Mouse (Mus musculus): ENCODE data around the gene Plekha5. TPM values are rescaled to one million over a fixed set of nuclear protein-coding genes. Genes with fewer than 3 reads are reported as not detected.

Plekha5 gene
- polyA plus RNA-seq, 1 experiment from 2014 or later: 32.4 TPM

DNA sequence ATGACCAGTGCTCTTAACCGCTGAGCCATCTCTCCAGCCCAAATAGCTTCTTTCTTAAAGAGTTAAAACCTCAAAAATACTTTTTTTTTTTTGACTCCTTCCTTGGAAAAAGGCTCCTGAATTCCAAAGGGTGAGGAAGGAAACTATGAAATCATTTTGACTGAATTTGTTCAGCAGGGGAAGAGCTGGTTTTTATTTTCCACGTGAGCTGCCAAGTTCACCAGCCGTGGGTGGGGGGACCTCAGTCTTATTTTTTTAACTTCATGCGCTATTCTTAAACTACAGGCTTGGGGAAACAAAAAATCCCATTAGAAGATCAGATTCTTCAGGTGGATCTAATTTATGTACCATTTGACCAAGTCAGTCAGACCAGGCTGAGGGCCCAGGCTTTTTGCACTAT, 187.4 kb downstream of the Plekha5 start:
- ATAC-seq: no peak
- WGBS: 93% methylated on average over 4 of the region's 4 CpGs
- H3K4me3 ChIP-seq: no peak overlapping the region

DNA sequence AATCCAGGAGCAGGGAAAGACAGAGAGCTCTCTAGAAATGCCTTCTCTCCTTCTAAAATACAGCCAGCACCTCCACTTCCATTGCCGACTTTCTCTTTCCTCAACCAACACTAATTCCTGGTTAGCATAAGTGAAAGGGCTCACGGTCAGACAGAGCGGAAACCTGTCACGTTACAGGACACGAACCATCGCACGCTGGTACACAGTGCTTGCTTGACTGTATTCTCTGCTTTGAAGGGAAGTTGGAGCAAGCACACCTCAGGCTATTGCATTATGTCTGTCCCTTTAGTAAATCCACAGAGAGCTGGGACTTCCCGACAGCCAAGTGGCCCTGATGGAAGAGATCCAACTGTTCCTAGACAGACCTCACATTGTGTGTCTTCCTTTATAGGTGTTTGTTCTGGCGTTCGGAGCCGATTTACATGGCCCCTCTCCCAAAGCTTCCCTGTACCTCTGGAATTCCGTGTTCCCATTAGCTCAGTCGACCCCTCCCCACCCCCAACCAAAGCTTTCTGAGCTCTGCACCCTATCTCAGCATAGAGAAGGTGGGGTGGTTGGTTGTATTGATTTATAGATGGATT, 188.1 kb downstream of the Plekha5 start:
- Histone ChIP-seq H3K27me3 (no peaks in the 10 kb centered on the region), H3K27ac (no peak overlapping the region), H3K9ac (no peak overlapping the region), H3K36me3 (ENCODE audit: poor library complexity, severe bottlenecking) (no peaks in the 10 kb centered on the region), H3K4me2 (no peak overlapping the region), H3K4me1 (0 out of 2 replicates have a peak, but pooled peaks cover 7% of the 10 kb centered on the region), H3K9me3 (replicated peaks) (no peaks in the 10 kb centered on the region), H3K4me3 (no peak overlapping the region)
- ATAC-seq: no peak
- 63% methylated on average over 13 of the region's 13 CpGs for WGBS

More for the DNA sequence above, 187.4 kb downstream of the Plekha5 start:
- no peaks in the 10 kb centered on the region for H3K9me3 ChIP-seq (replicated peaks)
- H3K27me3 ChIP-seq: no peaks in the 10 kb centered on the region
- H3K4me1 ChIP-seq: 0 out of 2 replicates have a peak, but pooled peaks cover 7% of the 10 kb centered on the region
- no peak overlapping the region for H3K9ac ChIP-seq
- no peak overlapping the region for H3K27ac ChIP-seq
- no peak overlapping the region for H3K4me2 ChIP-seq
- no peaks in the 10 kb centered on the region for H3K36me3 ChIP-seq (ENCODE audit: poor library complexity, severe bottlenecking)

DNA sequence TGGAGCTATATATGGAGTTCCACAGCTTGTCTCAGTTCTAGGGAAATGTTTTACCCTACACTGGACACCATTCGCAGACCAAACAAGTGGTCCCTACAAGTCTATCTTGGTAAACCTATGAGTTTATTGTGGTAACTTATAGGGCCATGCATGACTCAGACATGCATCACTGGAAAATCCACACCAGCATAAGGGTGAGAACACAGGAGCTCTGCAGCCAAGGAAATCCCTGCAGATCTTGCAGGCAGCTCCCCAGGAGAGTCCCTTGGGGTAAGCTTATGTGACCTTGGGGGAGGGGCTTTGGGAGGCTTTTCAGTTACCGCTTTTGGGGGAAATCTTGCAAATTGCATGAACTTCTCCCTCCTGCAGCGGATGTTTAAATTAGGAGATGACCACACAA, 190.0 kb downstream of the Plekha5 start:
- H3K4me1 ChIP-seq: 0 out of 2 replicates have a peak, but pooled peaks cover 7% of the 10 kb centered on the region
- no peak for ATAC-seq
- no peak overlapping the region for H3K9ac ChIP-seq
- H3K36me3 ChIP-seq (ENCODE audit: poor library complexity, severe bottlenecking): no peaks in the 10 kb centered on the region
- no peak overlapping the region for H3K4me3 ChIP-seq
- H3K4me2 ChIP-seq: no peak overlapping the region
- no peaks in the 10 kb centered on the region for H3K27me3 ChIP-seq
- no peak overlapping the region for H3K27ac ChIP-seq
- 89% methylated on average over 3 of the region's 3 CpGs for WGBS
- H3K9me3 ChIP-seq (replicated peaks): no peaks in the 10 kb centered on the region

DNA sequence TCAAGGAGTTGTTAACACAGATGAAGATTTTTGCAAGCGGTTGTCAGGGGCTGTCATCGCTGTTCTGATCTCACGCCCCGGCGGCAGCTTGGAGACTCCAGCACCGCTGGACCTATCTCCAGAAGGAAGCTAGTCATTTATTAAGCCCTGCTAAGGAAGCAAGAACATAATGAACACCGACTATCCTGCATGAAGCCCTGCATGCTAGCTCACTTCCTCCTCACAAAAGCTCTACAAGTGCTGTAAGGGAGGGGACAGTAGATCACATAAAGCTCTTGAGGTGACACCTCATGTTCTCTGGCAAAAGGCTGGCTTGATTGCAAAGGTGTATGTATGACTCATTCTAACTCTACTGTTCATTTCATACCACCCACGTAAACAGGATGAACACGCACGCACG, 190.9 kb downstream of the Plekha5 start:
- Histone ChIP-seq H3K27ac (no peak overlapping the region), H3K9me3 (replicated peaks) (no peaks in the 10 kb centered on the region), H3K4me2 (no peak overlapping the region), H3K9ac (no peak overlapping the region), H3K4me1 (0 out of 2 replicates have a peak, but pooled peaks cover 7% of the 10 kb centered on the region), H3K27me3 (no peaks in the 10 kb centered on the region), H3K36me3 (ENCODE audit: poor library complexity, severe bottlenecking) (no peaks in the 10 kb centered on the region), H3K4me3 (no peak overlapping the region)
- WGBS: 94% methylated on average over 11 of the region's 11 CpGs
- ATAC-seq: no peak

GRCm38 (mm10) chr6:140620531-140621349, 196.9 kb downstream of the Plekha5 start:
- WGBS: 66% methylated on average over 13 of the region's 13 CpGs
- ATAC-seq: no peak

DNA sequence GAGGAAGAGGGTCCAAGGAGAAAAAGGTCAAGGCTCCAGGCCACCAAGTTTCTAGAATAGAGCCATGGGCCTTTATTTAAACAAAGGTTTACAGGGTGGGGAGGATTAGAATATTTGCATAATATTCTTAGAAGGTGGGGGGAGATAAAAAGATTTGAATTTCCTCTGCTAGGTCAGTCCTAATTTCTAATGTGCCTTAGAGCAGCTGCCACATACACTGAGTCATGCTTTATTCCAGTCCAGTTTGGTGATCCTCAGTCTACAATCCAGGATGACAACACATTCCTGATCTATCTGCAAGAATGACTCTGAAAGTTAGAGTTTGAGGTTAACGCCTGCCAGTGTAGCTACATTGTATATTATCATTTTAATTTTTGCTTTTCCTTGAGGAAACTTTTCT, 197.8 kb downstream of the Plekha5 start:
- ATAC-seq: no peak
- H3K9ac ChIP-seq: no peak overlapping the region
- no peak overlapping the region for H3K27ac ChIP-seq
- WGBS: 95% methylated on average over 1 of the region's 1 CpGs
- peaks cover 21% of the 10 kb centered on the region for H3K4me1 ChIP-seq
- H3K27me3 ChIP-seq: 0 out of 2 replicates have a peak, but pooled peaks cover 3% of the 10 kb centered on the region
- no peak overlapping the region for H3K4me2 ChIP-seq
- H3K36me3 ChIP-seq (ENCODE audit: poor library complexity, severe bottlenecking): no peaks in the 10 kb centered on the region
- no peak overlapping the region for H3K4me3 ChIP-seq
- no peaks in the 10 kb centered on the region for H3K9me3 ChIP-seq (replicated peaks)

More at GRCm38 (mm10) chr6:140620531-140621349, 196.9 kb downstream of the Plekha5 start:
- no peak overlapping the region for H3K4me2 ChIP-seq
- no peak overlapping the region for H3K9ac ChIP-seq
- H3K9me3 ChIP-seq (replicated peaks): no peaks in the 10 kb centered on the region
- H3K27me3 ChIP-seq: 0 out of 2 replicates have a peak, but pooled peaks cover 3% of the 10 kb centered on the region
- H3K36me3 ChIP-seq (ENCODE audit: poor library complexity, severe bottlenecking): no peaks in the 10 kb centered on the region
- H3K4me1 ChIP-seq: peaks cover 13% of the 10 kb centered on the region
- H3K27ac ChIP-seq: no peak overlapping the region
- H3K4me3 ChIP-seq: no peak overlapping the region

- H3K27me3 ChIP-seq: 0 out of 2 replicates have a peak, but pooled peaks cover 3% of the 10 kb centered on the region
- no peaks in the 10 kb centered on the region for H3K9me3 ChIP-seq (replicated peaks)
- peaks cover 29% of the 10 kb centered on the region for H3K4me1 ChIP-seq
- H3K4me3 ChIP-seq: peak within 1 kb of the TSS; percentile 98
- H3K4me2 ChIP-seq: peak within 1 kb of the TSS; percentile 80
- H3K9ac ChIP-seq: peak within 1 kb of the TSS; percentile 98
- peak within 1 kb of the TSS; percentile 96 for H3K27ac ChIP-seq
- peak; percentile 0 for ATAC-seq
- WGBS: 50% methylated on average over 30 of the region's 30 CpGs
- H3K36me3 ChIP-seq (ENCODE audit: poor library complexity, severe bottlenecking): no peaks in the 10 kb centered on the region
Measured at GRCm38 (mm10) chr6:140622391-140623225, 198.8 kb downstream of the Plekha5 start, which contains the start of gene Aebp2. TSS of gene Aebp2 (plus strand) at chr6:140622663.

- WGBS: under 1% methylated on average over 87 of the region's 117 CpGs
- ATAC-seq: peak; percentile 95
Measured at GRCm38 (mm10) chr6:140623226-140624095, 199.6 kb downstream of the Plekha5 start.

DNA sequence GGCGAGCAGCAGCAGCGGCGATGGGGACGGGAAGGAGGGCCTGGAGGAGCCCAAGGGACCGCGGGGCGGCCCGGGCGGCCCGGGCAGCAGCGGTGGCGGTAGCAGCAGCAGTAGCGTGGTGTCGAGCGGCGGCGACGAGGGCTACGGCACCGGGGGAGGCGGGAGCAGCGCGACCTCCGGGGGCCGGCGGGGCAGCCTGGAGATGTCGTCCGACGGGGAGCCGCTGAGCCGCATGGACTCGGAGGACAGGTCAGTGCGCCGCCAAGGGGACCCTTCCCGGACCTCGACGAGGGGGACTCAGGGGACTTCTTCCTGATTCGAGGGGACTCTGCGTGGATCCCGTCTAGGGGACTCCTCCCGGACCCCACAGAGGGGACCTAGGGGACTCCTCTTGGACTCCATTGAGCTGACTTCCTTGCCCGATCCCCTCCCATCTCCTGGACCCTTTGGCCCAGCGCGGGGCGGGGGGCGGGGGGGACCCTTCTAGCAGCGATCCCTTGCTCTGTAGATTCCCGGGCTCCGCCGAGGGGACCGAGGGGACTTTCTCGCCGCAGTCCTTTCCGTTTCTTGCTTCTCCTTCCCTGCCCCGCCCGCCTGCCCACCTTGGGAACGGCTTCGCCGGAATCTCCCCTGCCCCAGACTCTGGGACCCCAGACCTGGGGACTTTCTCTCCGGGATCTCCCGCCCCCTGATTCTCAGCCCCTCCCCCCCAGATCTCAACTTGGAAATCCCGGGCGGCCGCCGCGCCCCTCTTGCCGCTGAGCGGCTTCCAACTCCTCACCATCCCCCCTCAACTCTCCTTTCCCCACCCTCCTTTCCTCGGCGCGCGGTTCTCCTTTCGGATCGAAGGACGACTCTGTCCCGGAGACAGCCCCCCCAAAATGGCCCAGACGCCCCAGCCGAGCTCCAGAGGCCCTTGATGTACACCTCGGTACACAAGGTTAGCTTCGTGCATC, 200.5 kb downstream of the Plekha5 start:
- WGBS: under 1% methylated on average over 63 of the region's 80 CpGs
- H3K4me1 ChIP-seq: peaks cover 37% of the 10 kb centered on the region
- ATAC-seq: peak; percentile 17
- peak overlapping the region; percentile 80 for H3K4me2 ChIP-seq
- H3K4me3 ChIP-seq: peak overlapping the region; percentile 98
- 0 out of 2 replicates have a peak, but pooled peaks cover 3% of the 10 kb centered on the region for H3K27me3 ChIP-seq
- no peaks in the 10 kb centered on the region for H3K9me3 ChIP-seq (replicated peaks)
- peak overlapping the region; percentile 98 for H3K9ac ChIP-seq
- no peaks in the 10 kb centered on the region for H3K36me3 ChIP-seq (ENCODE audit: poor library complexity, severe bottlenecking)
- H3K27ac ChIP-seq: peak overlapping the region; percentile 96

More at GRCm38 (mm10) chr6:140623226-140624095, 199.6 kb downstream of the Plekha5 start:
- Histone ChIP-seq H3K4me2 (peak overlapping the region; percentile 80), H3K27ac (peak overlapping the region; percentile 96), H3K27me3 (0 out of 2 replicates have a peak, but pooled peaks cover 3% of the 10 kb centered on the region), H3K4me1 (peaks cover 32% of the 10 kb centered on the region), H3K9me3 (replicated peaks) (no peaks in the 10 kb centered on the region), H3K9ac (peak overlapping the region; percentile 98), H3K36me3 (ENCODE audit: poor library complexity, severe bottlenecking) (no peaks in the 10 kb centered on the region), H3K4me3 (peak overlapping the region; percentile 98)

DNA sequence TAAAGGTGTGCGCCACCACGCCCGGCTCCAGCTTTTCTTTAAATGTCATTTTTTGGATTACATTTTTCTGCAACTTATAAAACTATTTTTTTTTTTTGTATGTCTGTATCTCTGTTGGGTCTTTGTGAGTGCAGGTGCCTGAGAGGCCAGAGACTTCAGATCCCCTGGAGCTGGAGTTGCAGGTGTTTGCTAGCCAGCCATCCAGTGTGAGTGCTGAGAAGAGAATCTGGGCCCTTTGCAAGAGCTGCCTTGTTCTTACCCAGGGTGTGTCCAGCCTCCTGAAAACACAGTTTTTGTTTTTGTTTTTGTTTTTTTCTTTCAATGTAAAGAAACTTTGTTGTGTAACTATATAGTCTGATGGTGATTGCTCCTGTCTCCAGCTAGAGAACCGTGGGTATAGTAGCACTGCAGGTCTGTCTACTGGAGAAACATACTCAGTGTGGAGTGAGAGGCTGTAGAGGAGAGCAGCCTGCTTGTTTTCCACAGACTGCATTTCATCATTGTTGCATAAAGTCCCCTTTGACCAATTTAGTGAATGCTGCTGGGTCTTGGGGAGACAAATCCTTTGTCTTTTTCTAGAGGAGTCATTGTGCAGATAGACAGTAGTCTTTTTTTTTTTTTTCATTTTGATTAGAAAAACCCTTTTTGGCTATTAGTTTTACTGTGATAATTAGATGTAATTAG, 205.5 kb downstream of the Plekha5 start:
- H3K4me3 ChIP-seq: no peak overlapping the region
- H3K27me3 ChIP-seq: no peaks in the 10 kb centered on the region
- peak overlapping the region; percentile 12; the same call in 1 of the 2 replicates for H3K9ac ChIP-seq
- peaks cover 44% of the 10 kb centered on the region for H3K4me1 ChIP-seq
- H3K9me3 ChIP-seq (replicated peaks): no peaks in the 10 kb centered on the region
- 78% methylated on average over 4 of the region's 4 CpGs for WGBS
- no peak overlapping the region for H3K4me2 ChIP-seq
- no peak for ATAC-seq
- H3K27ac ChIP-seq: no peak overlapping the region
- H3K36me3 ChIP-seq (ENCODE audit: poor library complexity, severe bottlenecking): peaks cover 7% of the 10 kb centered on the region; the same call in 1 of the 2 replicates

Data from forebrain, embryonic 13.5 days (tissue).